Mouse (Mus musculus): ENCODE measurements around the gene Acvr1. TPM values are rescaled to one million over a fixed set of nuclear protein-coding genes. Genes with fewer than 3 reads are reported as not detected.

Acvr1 gene
- total and polyA plus RNA-seq, 2 experiments from 2014 or later, result 5.9 to 13.5 TPM

DNA sequence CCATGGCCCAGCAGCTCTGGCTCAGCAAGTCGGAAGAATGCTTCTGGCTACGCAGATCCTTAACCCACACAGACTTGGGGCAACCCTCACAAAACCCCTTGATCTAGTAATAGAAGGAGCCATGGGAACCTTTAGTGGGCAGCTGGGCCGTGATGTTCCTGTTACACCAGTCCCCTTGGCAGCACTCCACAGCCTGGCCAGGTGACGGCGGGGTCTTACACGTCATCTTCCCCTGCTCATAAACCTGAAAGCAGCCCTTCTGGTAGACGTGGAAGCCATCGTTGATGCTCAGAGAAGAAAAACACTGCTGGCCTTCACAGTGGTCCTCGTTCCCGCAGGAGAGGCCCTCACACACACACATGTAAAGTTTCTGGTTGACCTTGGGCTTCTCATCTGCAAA lies 87.4 kb downstream of the Acvr1 start:
- no peak for TF ChIP-seq EP300 (IDR thresholded peaks at IDR 0.05; ENCODE audit: low read depth)
- no peak for TF ChIP-seq CTCF (IDR thresholded peaks at IDR 0.05; ENCODE audit: low read depth)
- DNase-seq (ENCODE audit: low spot score) (no peak), ATAC-seq (ENCODE audit: insufficient read depth, low read depth) (no peak)
- Histone ChIP-seq H3K9me3 (replicated peaks; ENCODE audit: control insufficient read depth, low read length) (no peaks in the 10 kb centered on the region), H3K27ac (ENCODE audit: low read depth) (no peak overlapping the region), H3K4me1 (ENCODE audit: control insufficient read depth, insufficient read depth) (peaks cover 4% of the 10 kb centered on the region), H3K36me3 (replicated peaks; ENCODE audit: control insufficient read depth, insufficient read depth, low read length) (peaks cover 21% of the 10 kb centered on the region), H3K4me3 (ENCODE audit: low read depth, low read length) (no peak overlapping the region), H3K4me2 (ENCODE audit: low read depth, low read length) (no peak overlapping the region), H3K9ac (replicated peaks; ENCODE audit: low read depth, low read length) (no peak overlapping the region), H3K27me3 (ENCODE audit: control insufficient read depth, insufficient read depth, low read length) (no peaks in the 10 kb centered on the region)
- 82% methylated on average over 10 of the region's 10 CpGs for WGBS

DNA sequence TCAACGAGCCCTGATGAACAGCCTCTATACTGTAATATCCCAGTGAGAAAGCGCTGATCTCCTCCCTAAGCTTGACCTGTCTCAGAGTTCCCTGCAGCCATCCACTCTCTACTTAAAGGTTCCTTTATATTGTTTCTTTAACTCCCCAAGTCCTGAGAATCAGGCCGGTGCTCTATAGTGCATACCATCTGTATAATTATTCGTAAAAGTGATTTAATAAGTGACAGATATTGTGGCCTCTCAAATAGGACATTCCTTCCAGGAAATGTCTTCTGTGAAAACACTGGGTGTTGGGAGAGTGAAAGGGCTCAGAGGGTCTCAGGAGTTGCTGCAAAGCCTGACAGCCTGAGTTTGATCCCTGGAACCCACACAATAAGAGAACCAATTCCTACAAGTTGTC lies 88.8 kb downstream of the Acvr1 start:
- Histone ChIP-seq H3K4me3 (ENCODE audit: low read depth, low read length) (no peak overlapping the region), H3K27ac (ENCODE audit: low read depth) (no peak overlapping the region), H3K4me2 (ENCODE audit: low read depth, low read length) (no peak overlapping the region), H3K9ac (replicated peaks; ENCODE audit: low read depth, low read length) (no peak overlapping the region), H3K27me3 (ENCODE audit: control insufficient read depth, insufficient read depth, low read length) (no peaks in the 10 kb centered on the region), H3K36me3 (replicated peaks; ENCODE audit: control insufficient read depth, insufficient read depth, low read length) (peaks cover 20% of the 10 kb centered on the region), H3K9me3 (replicated peaks; ENCODE audit: control insufficient read depth, low read length) (no peaks in the 10 kb centered on the region), H3K4me1 (ENCODE audit: control insufficient read depth, insufficient read depth) (no peaks in the 10 kb centered on the region; the same call in none of the 2 replicates)
- WGBS, result 90% methylated on average over 4 of the region's 4 CpGs
- no peak for ATAC-seq (ENCODE audit: insufficient read depth, low read depth)
- TF ChIP-seq EP300 (IDR thresholded peaks at IDR 0.05; ENCODE audit: low read depth) (no peak), CTCF (IDR thresholded peaks at IDR 0.05; ENCODE audit: low read depth) (no peak)
- no peak for DNase-seq (ENCODE audit: low spot score)

DNA sequence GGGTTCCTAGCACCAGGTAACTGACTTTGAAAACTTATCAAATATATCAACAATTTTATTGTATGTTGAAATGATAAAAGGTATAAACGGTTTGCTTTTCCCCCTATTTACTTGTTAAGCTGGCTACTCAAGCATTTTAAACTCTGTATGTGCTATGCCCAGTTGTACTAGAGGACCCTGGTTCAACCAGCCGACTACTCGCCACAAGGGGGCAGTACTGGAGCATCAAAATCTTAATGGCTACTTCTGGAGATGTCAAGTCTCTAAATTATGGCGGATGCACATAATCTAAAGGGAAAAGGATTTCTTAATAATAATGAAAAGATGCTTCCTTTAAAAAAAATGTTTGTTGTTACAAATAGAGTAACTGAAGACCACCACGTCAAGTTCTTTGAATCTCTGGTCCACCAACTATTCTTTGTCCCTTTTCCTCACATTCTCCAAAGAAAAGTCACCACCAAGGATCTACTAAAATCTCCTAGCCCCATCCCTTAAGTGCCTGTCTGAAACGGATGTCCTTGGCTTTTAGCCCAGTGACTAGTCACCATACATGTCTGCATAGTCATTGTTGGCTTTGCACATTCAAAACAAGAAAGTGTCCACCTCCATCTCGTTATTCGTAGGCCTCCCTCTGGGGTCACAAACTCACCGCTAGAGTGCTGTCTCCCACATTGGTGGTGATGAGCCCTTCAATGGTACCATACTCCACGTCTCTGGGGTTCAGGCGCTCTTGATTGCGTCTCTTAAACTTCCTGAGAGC lies 89.8 kb downstream of the Acvr1 start:
- H3K36me3 ChIP-seq (replicated peaks; ENCODE audit: control insufficient read depth, insufficient read depth, low read length), result peaks cover 30% of the 10 kb centered on the region

DNA sequence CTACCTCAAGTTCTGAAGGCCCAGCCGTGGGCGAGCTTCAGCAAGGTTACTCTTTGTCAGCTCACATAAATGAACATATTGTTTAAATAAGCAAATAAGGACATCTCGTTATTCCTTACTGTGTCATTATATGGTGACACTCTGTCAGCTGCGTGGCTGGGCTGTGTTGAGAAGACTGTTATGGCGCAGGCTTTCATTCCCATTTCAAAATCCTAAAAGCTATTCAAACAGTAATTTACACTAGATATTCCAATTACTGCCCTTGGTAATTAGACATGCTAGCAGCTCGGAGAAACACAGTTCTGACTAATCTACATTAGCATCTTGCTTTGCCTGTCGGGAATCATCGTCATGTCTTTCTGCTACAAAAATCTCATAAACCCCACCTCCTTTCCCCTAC lies 91.4 kb downstream of the Acvr1 start:
- peaks cover 37% of the 10 kb centered on the region for H3K36me3 ChIP-seq (replicated peaks; ENCODE audit: control insufficient read depth, insufficient read depth, low read length)
- no peak overlapping the region for H3K4me2 ChIP-seq (ENCODE audit: low read depth, low read length)
- H3K9ac ChIP-seq (replicated peaks; ENCODE audit: low read depth, low read length), result no peak overlapping the region
- no peaks in the 10 kb centered on the region for H3K27me3 ChIP-seq (ENCODE audit: control insufficient read depth, insufficient read depth, low read length)
- DNase-seq (ENCODE audit: low spot score) (no peak), ATAC-seq (ENCODE audit: insufficient read depth, low read depth) (no peak)
- WGBS, result 94% methylated on average over 8 of the region's 8 CpGs
- no peaks in the 10 kb centered on the region for H3K4me1 ChIP-seq (ENCODE audit: control insufficient read depth, insufficient read depth)
- no peaks in the 10 kb centered on the region for H3K9me3 ChIP-seq (replicated peaks; ENCODE audit: control insufficient read depth, low read length)
- H3K27ac ChIP-seq (ENCODE audit: low read depth), result no peak overlapping the region
- H3K4me3 ChIP-seq (ENCODE audit: low read depth, low read length), result no peak overlapping the region
- no peak for TF ChIP-seq CTCF (IDR thresholded peaks at IDR 0.05; ENCODE audit: low read depth)
- no peak for TF ChIP-seq EP300 (IDR thresholded peaks at IDR 0.05; ENCODE audit: low read depth)

More for the DNA sequence above, 89.8 kb downstream of the Acvr1 start:
- no peak overlapping the region for H3K27ac ChIP-seq (ENCODE audit: low read depth)
- no peak overlapping the region for H3K4me3 ChIP-seq (ENCODE audit: low read depth, low read length)
- H3K27me3 ChIP-seq (ENCODE audit: control insufficient read depth, insufficient read depth, low read length), result no peaks in the 10 kb centered on the region
- H3K4me2 ChIP-seq (ENCODE audit: low read depth, low read length), result no peak overlapping the region
- DNase-seq (ENCODE audit: low spot score), result peak; percentile 65
- 48% methylated on average over 12 of the region's 12 CpGs for WGBS
- H3K9me3 ChIP-seq (replicated peaks; ENCODE audit: control insufficient read depth, low read length), result no peaks in the 10 kb centered on the region
- no peaks in the 10 kb centered on the region; the same call in 1 of the 2 replicates for H3K4me1 ChIP-seq (ENCODE audit: control insufficient read depth, insufficient read depth)
- no peak overlapping the region for H3K9ac ChIP-seq (replicated peaks; ENCODE audit: low read depth, low read length)
- peak; percentile 75 for ATAC-seq (ENCODE audit: insufficient read depth, low read depth)
- TF ChIP-seq EP300 (IDR thresholded peaks at IDR 0.05; ENCODE audit: low read depth) (no peak), CTCF (IDR thresholded peaks at IDR 0.05; ENCODE audit: low read depth) (peak; percentile 78)

DNA sequence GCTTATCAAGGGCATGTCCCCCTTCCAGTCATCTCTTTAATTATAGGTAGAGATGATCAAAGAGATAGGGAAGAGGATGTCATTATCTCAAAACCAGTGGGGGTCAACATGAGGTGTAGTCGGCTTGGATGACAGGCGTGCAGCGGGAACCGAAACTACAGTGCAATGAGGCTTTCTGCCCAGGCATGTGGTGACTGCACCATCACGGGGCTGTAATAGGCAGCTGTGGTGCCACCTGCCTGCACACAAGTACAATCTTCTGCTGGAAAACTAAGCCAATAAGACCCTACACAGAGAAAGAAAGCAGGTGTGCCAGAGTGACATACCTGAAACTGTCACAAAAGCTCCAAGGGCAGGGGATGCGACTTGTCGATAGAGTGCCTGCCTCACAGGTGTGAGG lies 96.7 kb downstream of the Acvr1 start:
- Histone ChIP-seq H3K27ac (ENCODE audit: low read depth) (no peak overlapping the region), H3K4me2 (ENCODE audit: low read depth, low read length) (no peak overlapping the region), H3K9ac (replicated peaks; ENCODE audit: low read depth, low read length) (no peak overlapping the region), H3K9me3 (replicated peaks; ENCODE audit: control insufficient read depth, low read length) (0 out of 2 replicates have a peak, but pooled peaks cover 3% of the 10 kb centered on the region), H3K27me3 (ENCODE audit: control insufficient read depth, insufficient read depth, low read length) (no peaks in the 10 kb centered on the region), H3K4me1 (ENCODE audit: control insufficient read depth, insufficient read depth) (no peaks in the 10 kb centered on the region), H3K4me3 (ENCODE audit: low read depth, low read length) (no peak overlapping the region), H3K36me3 (replicated peaks; ENCODE audit: control insufficient read depth, insufficient read depth, low read length) (peaks cover 68% of the 10 kb centered on the region)
- TF ChIP-seq EP300 (IDR thresholded peaks at IDR 0.05; ENCODE audit: low read depth) (no peak), CTCF (IDR thresholded peaks at IDR 0.05; ENCODE audit: low read depth) (no peak)
- 88% methylated on average over 7 of the region's 7 CpGs for WGBS
- no peak for DNase-seq (ENCODE audit: low spot score)
- no peak for ATAC-seq (ENCODE audit: insufficient read depth, low read depth)

Data from heart, postnatal 0 days (tissue).